Mouse (Mus musculus) thymus, adult 2 months (tissue): Measurements from ENCODE around the gene Arhgap22. TPM values are rescaled to one million over a fixed set of nuclear protein-coding genes. Genes with fewer than 3 reads are reported as not detected.

Experiments
- DNase-seq: peaks from one replicate; pipeline ENCODE4 v3.0.0; 2021
- H3K27ac ChIP-seq: fragments of 200-500 bp; 2 replicates; pipeline ENCODE4 v1.5.1; 2012; ENCODE audit warnings: low read length, control low read depth; ENCODE audit not compliant: control insufficient read depth, insufficient read depth
- H3K27me3 ChIP-seq: fragments of 200-500 bp; 2 replicates; pipeline ENCODE4 v1.6.1; 2012; ENCODE audit warnings: mild to moderate bottlenecking, low read length, moderate library complexity, mixed read lengths; ENCODE audit not compliant: control insufficient read depth, insufficient read depth
- H3K36me3 ChIP-seq: fragments of 200-500 bp; 2 replicates; pipeline ENCODE4 v1.6.1; 2012; ENCODE audit warnings: mild to moderate bottlenecking, low read length, moderate library complexity; ENCODE audit not compliant: control insufficient read depth, insufficient read depth
- H3K4me1 ChIP-seq: fragments of 200-500 bp; replicated peaks from 2 replicates; pipeline ENCODE4 v1.6.1; 2012; ENCODE audit warnings: low read length; ENCODE audit not compliant: control insufficient read depth, insufficient read depth
- H3K4me3 ChIP-seq: fragments of 200-500 bp; 2 replicates; pipeline ENCODE4 v1.5.1; 2012; ENCODE audit warnings: mild to moderate bottlenecking, low read length, control low read depth, moderate library complexity; ENCODE audit not compliant: control insufficient read depth, insufficient read depth
- CTCF ChIP-seq: fragments of 200-500 bp; IDR thresholded peaks from 2 replicates; pipeline ENCODE4 v1.5.1; 2012; ENCODE audit warnings: mild to moderate bottlenecking, control low read depth, low read length, moderate library complexity, borderline replicate concordance; ENCODE audit not compliant: control insufficient read depth, poor library complexity, insufficient read depth; ENCODE audit errors: extremely low read depth
- POLR2A ChIP-seq: fragments of 200-500 bp; IDR thresholded peaks from 2 replicates; pipeline ENCODE4 v1.6.1; 2012; ENCODE audit warnings: mild to moderate bottlenecking, low read length, control low read depth, moderate library complexity; ENCODE audit not compliant: control insufficient read depth, poor library complexity, insufficient read depth; ENCODE audit errors: extremely low read depth
- WGBS: fragments of 180-500 bp; shearing (Covaris S2); methylation state at CpG from one replicate; pipeline ENCODE4 v1.1.7; 2018; 5-methylcytosine and 5-hydroxymethylcytosine counted together
- polyA plus RNA-seq: library from polyadenylated mRNA; depleted of rRNA; stranded (reverse); fragments of >200 nt; gene quantifications from 2 replicates; pipeline ENCODE4 v1.2.3, GENCODE M21; 2012

Gene Arhgap22
- polyA plus RNA-seq, 1 experiment, result 16.2 TPM

GRCm38 (mm10) chr14:33319541-33320521 lies 106.0 kb downstream of the Arhgap22 start:
- peaks cover 8% of the 10 kb centered on the region; the same call in 1 of the 2 replicates for H3K27me3 ChIP-seq
- TF ChIP-seq POLR2A (no peak), CTCF (peak; percentile 83)
- H3K4me1 ChIP-seq, result peaks cover 6% of the 10 kb centered on the region; the same call in 1 of the 2 replicates
- no peak overlapping the region for H3K27ac ChIP-seq
- DNase-seq, result peak; percentile 56
- under 1% methylated on average over 106 of the region's 106 CpGs for WGBS
- H3K36me3 ChIP-seq, result no peaks in the 10 kb centered on the region
- H3K4me3 ChIP-seq, result peak overlapping the region; percentile 35

- Histone ChIP-seq H3K4me1 (peaks cover 6% of the 10 kb centered on the region; the same call in 1 of the 2 replicates), H3K36me3 (no peaks in the 10 kb centered on the region), H3K27me3 (peaks cover 8% of the 10 kb centered on the region; the same call in 1 of the 2 replicates), H3K4me3 (no peak overlapping the region), H3K27ac (no peak overlapping the region)
- DNase-seq, result no peak
- WGBS, result 27% methylated on average over 7 of the region's 7 CpGs
- TF ChIP-seq CTCF, result no peak
- TF ChIP-seq POLR2A, result no peak
These were observed 107.0 kb downstream of the Arhgap22 start for GRCm38 (mm10) chr14:33320856-33321255.

- 22% methylated on average over 7 of the region's 7 CpGs for WGBS
- DNase-seq, result peak; percentile 52
- Histone ChIP-seq H3K4me3 (no peak overlapping the region), H3K36me3 (no peaks in the 10 kb centered on the region), H3K27me3 (peaks cover 8% of the 10 kb centered on the region; the same call in 1 of the 2 replicates), H3K4me1 (peaks cover 6% of the 10 kb centered on the region; the same call in 1 of the 2 replicates), H3K27ac (no peak overlapping the region)
- TF ChIP-seq POLR2A, result no peak
- TF ChIP-seq CTCF, result peak; percentile 66; the same call in 1 of the 2 replicates
These were observed 108.8 kb downstream of the Arhgap22 start for GRCm38 (mm10) chr14:33322661-33323088.

GRCm38 (mm10) chr14:33324556-33324955 lies 110.7 kb downstream of the Arhgap22 start:
- Histone ChIP-seq H3K4me3 (no peak overlapping the region), H3K4me1 (peaks cover 6% of the 10 kb centered on the region; the same call in 1 of the 2 replicates), H3K27me3 (peaks cover 8% of the 10 kb centered on the region; the same call in 1 of the 2 replicates), H3K27ac (no peak overlapping the region), H3K36me3 (no peaks in the 10 kb centered on the region)
- 14% methylated on average over 6 of the region's 6 CpGs for WGBS
- no peak for TF ChIP-seq POLR2A
- TF ChIP-seq CTCF, result no peak
- no peak for DNase-seq

GRCm38 (mm10) chr14:33328369-33328768 lies 114.5 kb downstream of the Arhgap22 start:
- TF ChIP-seq CTCF (no peak), POLR2A (no peak)
- 95% methylated on average over 5 of the region's 5 CpGs for WGBS

GRCm38 (mm10) chr14:33329297-33329805 lies 115.5 kb downstream of the Arhgap22 start:
- H3K4me1 ChIP-seq, result no peaks in the 10 kb centered on the region
- 90% methylated on average over 5 of the region's 5 CpGs for WGBS
- H3K36me3 ChIP-seq, result no peaks in the 10 kb centered on the region
- no peak overlapping the region for H3K27ac ChIP-seq
- no peaks in the 10 kb centered on the region; the same call in 1 of the 2 replicates for H3K27me3 ChIP-seq
- no peak for DNase-seq
- H3K4me3 ChIP-seq, result no peak overlapping the region
- no peak for TF ChIP-seq POLR2A
- no peak for TF ChIP-seq CTCF

More at GRCm38 (mm10) chr14:33328369-33328768, 114.5 kb downstream of the Arhgap22 start:
- Histone ChIP-seq H3K27me3 (no peaks in the 10 kb centered on the region), H3K4me3 (no peak overlapping the region), H3K4me1 (no peaks in the 10 kb centered on the region), H3K36me3 (no peaks in the 10 kb centered on the region), H3K27ac (no peak overlapping the region)
- DNase-seq, result no peak
